Mouse (Mus musculus) forebrain, embryonic 11.5 days (tissue): ENCODE results near the gene Defb5. TPM values are rescaled to one million over a fixed set of nuclear protein-coding genes. Genes with fewer than 3 reads are reported as not detected.

Experiments used
- polyA plus RNA-seq: library from polyadenylated mRNA; unstranded; fragments of >200 nt; fragmentation: Nextera tagmentation; extraction: Ambion mirVana; gene quantifications from 2 replicates; pipeline ENCODE4 v1.2.1, GENCODE M21; 2014

Defb5 gene
- polyA plus RNA-seq, 1 experiment from 2014 or later, result not detected

Other genes with a start within 250 kb of the Defb5 start
- gene Defb38, start 221.0 kb upstream of the Defb5 start, polyA plus RNA-seq, result not detected in 2 replicates
- not detected in 2 replicates for gene Defb39, start 182.8 kb upstream of the Defb5 start, polyA plus RNA-seq
- gene Defb12, start 132.7 kb upstream of the Defb5 start, polyA plus RNA-seq, result not detected in 2 replicates
- gene Defb34, start 123.8 kb upstream of the Defb5 start, polyA plus RNA-seq, result not detected in 2 replicates
- gene Gm45826, start 106.8 kb upstream of the Defb5 start, polyA plus RNA-seq, result not detected in 2 replicates
- gene Defb14, start 53.2 kb upstream of the Defb5 start, polyA plus RNA-seq, result not detected in 2 replicates
- not detected in 2 replicates for gene Defb4, start 48.9 kb upstream of the Defb5 start, polyA plus RNA-seq
- not detected in 2 replicates for gene Defb6, start 22.1 kb upstream of the Defb5 start, polyA plus RNA-seq
- not detected in 2 replicates for gene Defb46, start 7.7 kb upstream of the Defb5 start, polyA plus RNA-seq
- gene Defb3, start 45.8 kb downstream of the Defb5 start, polyA plus RNA-seq, result not detected in 2 replicates
- gene Defb8, start 200.0 kb downstream of the Defb5 start, polyA plus RNA-seq, result not detected in 2 replicates
- gene Defb7, start 247.5 kb downstream of the Defb5 start, polyA plus RNA-seq, result not detected in 2 replicates